Mouse (Mus musculus) cerebellum, adult 2 months (tissue): ENCODE data around the gene Rtn4ip1.

Experiments used
- CTCF ChIP-seq: fragments of 200-500 bp; IDR thresholded peaks from 2 replicates; pipeline ENCODE4 v1.5.1; 2011; ENCODE audit warnings: low read depth, mild to moderate bottlenecking, control low read depth, low read length, moderate library complexity, borderline replicate concordance; ENCODE audit not compliant: insufficient read depth
- POLR2A ChIP-seq: fragments of 200-500 bp; IDR thresholded peaks from 2 replicates; pipeline ENCODE4 v1.6.1; 2011; ENCODE audit warnings: low read length, control low read depth, borderline replicate concordance; ENCODE audit not compliant: insufficient read depth

- TF ChIP-seq POLR2A: no peak
- TF ChIP-seq CTCF: no peak
These were observed 89.7 kb downstream of the Rtn4ip1 start for GRCm38 (mm10) chr10:43991268-43991667.
